Mouse (Mus musculus) neural tube, embryonic 10.5 days (tissue): ENCODE data around the gene Ankrd65.
"Not testable (repeated sequence)": the region's sequence is repeated elsewhere in the genome, so short reads cannot be mapped to it uniquely, and the experiment has no call there.

ENCODE experiments used
- DNase-seq: peaks from one replicate; pipeline ENCODE4 v3.0.0-alpha.2; 2017; ENCODE audit warnings: low spot score; ENCODE audit errors: extremely low spot score

Ankrd65 gene

DNA sequence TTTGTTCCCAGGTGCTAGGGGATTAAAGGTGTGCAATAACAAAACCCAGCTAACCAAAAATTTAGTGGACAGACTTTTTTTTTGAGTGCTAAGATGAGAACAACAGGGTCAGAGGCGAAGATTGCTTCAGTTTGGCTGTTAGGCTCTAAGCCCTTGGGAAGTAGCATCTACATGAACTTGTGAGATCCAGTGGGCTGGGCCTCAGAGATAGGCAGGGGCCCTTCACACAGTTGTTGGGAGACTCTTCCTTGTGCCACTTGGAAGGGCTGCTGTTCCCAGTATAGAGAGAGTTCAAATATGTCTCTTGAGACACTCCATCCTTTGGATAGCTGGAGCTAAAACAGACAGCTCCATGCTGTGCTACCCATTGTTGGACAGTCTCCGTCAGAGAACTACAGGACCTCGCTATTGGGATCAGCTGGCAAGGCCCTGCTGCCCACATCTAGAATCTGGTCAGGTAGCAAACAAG is at the start of gene Ankrd65:
Gene Ankrd65 (plus strand): TSS at position 419 of the 469 bp plus-strand sequence.
- DNase-seq = no peak

- DNase-seq = not testable (repeated sequence)
These were observed 49.6 kb upstream of the Ankrd65 start for GRCm38 (mm10) chr4:155740681-155741080.

- no peak for DNase-seq
These were observed 47.6 kb upstream of the Ankrd65 start for GRCm38 (mm10) chr4:155742684-155743083.

- DNase-seq = no peak
These were observed 45.8 kb upstream of the Ankrd65 start for GRCm38 (mm10) chr4:155744474-155744873.

DNA sequence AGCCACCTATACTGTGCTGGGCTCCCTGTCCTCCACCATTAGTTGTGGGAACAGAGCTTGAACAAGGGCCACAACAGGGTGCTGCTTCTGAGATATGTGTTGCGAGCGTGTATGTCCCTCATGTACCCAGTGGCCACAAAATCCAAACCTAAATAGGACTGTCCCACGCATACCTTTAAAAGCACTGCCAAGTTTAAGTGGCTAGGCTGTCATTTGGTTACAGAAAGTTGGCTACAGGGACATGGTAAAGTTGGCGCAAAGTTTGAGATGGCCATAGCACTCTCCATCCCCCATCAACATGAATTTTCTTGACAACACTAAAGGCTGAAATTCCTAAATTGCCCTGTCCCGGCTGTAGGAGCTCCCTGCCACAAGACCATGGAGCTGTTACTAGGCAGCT is 45.1 kb upstream of the Ankrd65 start:
- no peak for DNase-seq

DNA sequence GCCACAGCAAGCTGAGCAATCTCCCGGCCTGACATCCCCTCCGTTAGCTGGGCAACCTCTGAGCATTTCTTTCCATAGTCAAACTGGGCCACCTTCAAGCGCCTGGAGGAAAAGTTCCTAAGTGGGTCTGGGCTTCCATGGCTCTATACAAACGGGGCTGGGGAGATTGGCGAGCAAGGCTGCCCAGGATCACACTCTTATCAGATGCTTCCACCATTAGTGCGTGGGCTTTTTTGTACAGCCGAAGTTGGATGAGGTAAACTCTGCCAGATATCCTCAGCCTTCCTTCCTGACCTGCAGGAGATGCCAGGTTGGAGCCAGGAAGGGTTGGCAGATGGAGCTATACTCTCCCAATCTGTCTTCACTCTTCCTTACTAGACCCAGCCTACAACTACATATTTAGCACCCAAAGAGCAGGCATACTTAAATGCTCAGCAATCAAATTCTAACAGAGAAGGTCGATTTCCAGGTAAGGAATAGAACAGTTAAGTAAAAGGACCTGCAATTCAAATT is 44.1 kb upstream of the Ankrd65 start:
- no peak for DNase-seq

DNA sequence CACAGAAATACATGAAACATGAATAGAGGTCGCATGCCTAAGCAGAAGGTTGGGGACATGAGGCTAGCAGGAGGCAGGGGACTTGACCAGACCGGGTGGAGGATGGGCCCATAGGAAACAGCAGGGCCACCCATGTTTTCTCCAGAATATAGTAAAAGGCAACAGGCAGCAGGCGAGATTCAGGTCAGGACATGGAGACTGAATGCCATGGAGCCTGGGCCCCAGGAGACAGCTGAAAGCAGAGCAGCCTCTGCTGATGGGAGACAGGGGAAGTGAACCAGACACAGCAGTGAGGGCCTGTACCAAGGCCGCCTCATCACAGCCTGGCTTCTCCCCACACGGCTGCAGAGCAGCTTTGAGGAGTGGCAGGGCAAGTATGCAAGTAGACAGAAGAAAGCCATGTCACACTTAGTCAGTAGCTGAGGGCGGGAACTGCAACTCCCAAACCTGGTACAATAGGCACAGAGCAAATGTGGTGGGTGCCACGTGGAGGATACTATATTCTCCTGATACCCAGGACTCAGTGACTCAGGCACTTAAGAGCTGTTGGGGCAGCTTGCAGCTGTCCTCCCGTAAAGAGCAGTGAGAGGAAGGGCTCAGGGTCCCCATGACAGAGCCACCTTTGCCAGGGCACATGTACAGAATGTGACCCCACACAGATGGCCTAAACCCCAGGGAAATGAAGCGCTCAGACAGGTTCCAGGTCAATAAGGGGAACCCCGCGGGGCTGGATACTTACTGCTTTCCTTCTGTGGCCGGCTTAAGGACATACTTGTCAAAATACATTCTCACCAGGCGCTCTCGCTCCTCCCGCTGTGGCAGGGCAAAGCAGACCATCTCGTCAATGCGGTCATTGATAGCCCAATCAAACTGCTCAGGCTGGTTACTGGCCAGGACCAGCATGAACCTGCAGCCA is 43.4 kb upstream of the Ankrd65 start:
- no peak for DNase-seq

GRCm38 (mm10) chr4:155757011-155757410 is 33.2 kb upstream of the Ankrd65 start:
- no peak for DNase-seq

DNA sequence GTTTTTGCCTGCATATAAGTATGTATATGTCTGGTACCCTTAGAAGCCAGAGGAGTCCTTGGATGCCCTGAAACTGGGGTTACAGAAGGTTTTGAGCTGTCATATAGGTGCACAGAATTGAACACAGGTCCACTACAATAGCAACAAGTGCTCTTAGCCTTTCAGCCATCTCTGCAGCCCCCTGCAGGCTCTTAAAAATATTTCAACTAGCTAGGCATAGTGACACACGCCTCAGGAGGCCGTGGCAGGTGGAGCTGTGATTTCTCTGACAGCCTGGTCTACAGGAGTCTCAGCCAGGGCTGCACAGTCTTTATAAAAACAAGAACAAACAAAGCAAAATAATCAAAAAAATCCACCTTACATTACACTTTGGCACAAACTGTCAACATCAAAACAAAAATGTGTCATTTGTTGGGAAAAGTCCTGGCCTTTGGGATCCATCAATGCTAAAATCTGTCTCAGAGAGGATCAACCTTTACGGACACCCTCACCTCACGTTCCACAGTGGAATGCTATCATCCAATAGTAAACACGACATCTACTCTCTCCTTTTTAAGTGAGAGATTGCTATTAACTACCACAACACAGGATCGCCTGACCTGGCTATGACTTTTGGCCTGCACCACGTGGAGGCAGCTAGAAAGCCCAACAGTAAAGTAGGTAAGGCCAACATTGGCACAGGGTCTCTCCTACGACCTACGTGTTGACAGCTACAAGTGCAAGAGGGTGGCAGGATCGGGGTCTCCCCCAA is 30.2 kb upstream of the Ankrd65 start:
- no peak for DNase-seq

DNA sequence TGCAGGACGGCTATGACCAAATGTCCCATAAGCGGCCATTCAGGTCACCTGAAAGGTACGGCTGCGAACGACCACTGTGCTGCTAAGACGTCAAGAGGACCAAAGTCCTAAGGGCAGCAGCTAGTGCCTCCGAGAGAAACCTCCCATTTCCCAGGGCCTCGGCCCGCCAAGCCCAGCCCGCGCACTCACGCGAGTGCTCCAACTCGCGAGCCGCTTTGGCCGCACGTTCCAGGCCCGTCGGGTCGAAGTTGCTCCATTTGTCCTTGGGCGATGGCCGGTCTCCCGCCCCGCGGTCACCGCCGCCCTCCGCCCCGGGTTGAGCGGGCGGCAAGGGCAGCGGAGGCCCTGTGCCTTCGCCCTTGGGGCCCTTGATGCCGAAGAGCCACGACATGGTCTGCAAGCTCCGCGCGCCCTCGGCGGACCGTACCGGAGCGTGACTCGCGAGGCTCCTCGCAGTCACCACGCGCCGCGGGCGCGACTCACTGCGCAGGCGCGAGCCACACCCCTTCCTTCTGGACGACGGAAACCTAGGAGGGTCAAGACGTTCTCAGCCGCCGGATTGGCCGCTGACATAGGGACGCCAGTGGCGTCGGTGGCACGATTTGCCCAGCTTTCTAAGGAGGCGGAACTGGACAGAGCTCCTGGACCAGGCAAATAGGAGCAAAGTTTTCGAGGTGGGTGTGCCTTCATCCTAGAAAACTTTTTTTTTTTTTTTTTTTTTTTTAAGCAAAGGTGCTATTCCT is 29.5 kb upstream of the Ankrd65 start, which contains the start of gene Atad3a:
Gene Atad3a (minus strand): TSS at position 481 of the 743 bp plus-strand sequence.
- DNase-seq = peak; percentile 97

GRCm38 (mm10) chr4:155761356-155762099 is 28.7 kb upstream of the Ankrd65 start:
- DNase-seq = no peak

DNA sequence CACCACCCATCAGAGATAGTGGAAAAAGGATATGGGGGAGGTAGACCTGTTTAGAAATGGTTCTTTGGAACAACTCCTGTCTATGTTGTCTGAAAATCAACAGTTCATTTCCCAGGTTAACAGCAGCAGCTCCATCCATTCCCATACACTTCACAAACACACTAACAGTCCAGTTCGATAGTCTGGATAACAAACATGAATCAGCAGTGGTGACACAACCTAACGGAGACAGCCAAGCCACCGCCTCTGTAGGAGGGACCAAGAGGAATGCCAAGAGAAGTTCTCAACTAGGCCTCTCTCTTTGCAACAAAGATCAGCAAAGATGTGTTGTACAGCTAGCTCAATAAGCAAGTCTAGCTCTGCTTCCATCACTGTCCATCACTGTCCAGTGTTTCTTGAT is 27.9 kb upstream of the Ankrd65 start:
- no peak for DNase-seq

DNA sequence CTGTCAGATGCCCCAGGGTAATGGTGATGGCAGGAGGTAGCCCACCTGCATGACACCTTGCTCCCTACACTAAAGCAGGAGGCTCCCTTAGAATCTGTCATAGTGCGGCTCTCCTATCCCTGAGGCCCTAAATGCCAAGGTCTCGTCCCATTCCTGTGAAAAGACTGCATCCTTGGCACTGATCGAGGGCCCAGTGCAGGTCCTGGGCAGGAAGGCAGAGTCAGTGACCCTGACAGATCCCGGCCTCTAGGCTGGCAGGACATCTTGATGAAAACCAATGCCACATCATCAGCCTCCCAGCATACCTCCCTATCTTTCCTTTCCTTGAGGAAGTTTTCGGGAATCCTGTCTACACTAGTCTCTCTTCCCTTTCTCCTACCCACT is 20.8 kb upstream of the Ankrd65 start:
- DNase-seq = no peak

DNA sequence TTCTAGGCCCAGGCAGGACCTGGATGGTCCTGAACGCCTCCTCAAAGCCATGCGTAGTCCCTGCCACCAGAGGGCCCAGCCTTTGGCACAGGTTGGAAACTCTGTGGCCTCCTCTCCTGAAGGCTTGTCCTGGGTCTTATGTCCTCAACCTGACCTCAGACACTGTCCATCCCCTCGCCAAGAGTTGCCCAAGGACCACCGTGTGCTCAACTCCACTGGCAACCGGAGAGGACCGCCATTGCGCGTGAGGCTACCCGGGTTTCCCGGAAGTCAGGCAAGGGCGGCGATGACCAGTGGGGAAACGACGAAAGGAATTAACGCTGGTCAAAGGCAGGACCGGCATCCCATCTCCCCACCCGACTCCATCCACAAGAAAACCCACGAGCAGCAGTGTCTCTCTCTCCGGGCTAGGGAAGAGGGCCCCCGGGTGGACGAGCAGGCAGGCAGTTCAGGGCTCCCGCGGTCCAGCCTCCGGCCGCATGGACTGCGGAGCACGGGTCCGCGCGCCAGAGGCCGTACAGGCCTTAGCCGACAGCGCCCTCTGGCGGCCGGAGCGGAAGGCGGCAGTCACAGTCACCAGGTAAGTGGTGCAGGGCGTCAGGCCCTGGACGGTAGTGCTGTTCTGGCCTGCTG is 20.2 kb upstream of the Ankrd65 start:
- peak; percentile 92 for DNase-seq

- no peak for DNase-seq
These were observed 19.6 kb upstream of the Ankrd65 start for GRCm38 (mm10) chr4:155770626-155771025.

DNA sequence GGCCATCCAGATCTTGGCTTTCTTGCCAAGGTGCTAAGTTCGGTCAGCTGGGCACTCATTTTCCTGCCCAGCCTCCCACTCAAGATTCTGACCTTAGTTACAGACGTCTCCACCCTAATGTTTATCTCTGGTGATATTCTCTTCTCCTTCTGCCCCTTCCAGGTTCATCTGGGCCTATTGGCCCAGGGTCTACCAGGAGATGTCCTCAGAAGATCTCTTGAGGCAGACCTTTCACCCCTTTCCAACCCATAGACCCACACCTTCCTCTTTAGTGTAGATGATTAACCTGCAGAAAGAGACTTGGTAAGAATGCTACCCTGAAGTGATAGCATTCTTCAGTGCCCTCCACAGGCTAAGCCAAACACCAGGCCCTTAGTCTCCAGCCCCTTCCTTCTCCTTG is 18.5 kb upstream of the Ankrd65 start:
- no peak for DNase-seq

DNA sequence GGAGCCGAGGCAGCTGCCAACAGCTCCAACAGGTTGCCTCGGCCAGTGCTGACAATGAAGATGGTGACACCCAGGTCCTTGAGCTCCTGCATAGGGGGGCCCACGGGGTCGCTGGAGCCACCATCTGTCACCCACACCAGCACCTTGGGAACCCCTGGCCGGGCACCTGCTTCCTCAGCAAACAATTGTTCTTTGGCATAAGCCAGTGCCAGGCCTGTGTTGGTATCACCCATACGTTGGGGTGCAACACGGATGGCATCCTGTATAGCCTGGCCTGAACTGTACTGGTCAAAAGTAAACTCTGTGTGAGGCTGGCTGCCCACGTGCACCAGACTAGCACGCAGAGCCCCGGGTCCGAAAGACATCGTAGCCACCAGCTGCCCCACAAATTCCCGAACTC is 17.5 kb upstream of the Ankrd65 start:
- DNase-seq = no peak

DNA sequence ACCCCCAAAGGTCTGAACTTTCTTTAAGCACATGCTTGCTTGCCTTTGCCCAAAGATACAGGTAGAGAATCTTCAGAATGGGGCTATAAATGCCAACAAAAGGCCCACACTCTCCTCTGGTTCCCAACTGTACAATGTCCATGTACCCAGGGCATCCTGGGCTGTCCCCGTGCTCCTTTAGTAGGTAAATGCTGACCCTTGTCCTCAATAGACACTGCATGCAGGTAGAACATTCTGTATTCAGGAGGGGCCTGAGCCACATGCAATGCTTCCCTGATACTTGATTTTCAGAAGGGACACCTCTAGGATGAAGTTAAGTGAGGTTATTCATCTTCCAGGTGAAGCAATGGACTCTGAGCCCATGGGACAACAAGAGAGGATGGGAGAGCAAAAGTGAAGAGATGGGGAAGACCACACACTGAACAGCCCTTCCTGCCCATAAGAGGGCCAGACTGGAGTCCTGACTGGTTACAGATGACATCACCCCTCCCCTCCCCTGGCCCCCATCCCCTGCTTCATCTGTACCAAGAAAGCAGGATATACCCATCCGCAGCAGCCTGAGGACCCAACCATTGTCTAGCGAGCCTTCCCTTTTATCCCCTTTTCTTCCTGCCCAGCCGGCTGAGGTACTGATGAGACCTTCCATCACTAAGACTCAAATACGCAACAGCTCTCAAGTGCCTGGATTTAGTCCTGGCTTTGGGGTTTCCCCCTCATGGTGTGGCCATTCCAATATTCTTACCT is 16.7 kb upstream of the Ankrd65 start:
- DNase-seq = no peak

DNA sequence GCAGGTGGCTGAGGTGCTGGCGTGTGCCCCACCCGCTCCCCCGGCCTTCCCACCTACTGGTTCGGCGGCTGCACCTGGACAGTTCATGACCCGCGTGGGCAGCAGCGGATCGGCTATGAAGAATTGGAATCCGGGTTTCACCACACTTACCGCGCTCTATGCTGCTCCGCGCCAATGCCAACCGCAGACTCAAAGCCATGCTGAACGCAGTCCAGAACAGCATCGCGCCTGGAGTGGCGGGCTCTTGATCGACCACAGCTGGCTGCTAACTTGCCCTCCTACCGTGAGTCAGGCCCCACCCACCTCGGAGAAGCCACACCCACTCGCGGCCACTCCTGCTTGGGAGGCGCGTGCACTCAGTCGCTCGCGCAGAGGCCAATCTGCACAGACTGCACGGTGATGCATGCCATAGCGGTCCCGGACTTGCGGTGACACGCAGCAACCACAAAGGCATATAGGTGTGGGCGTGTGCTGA is 15.9 kb upstream of the Ankrd65 start, which contains the start of gene Vwa1:
Gene Vwa1 (minus strand): TSS at position 419 of the 475 bp plus-strand sequence.
- DNase-seq = peak; percentile 84
